Mouse (Mus musculus): Measurements from ENCODE around the gene Atg4c.

- no peak for TF ChIP-seq CTCF (IDR thresholded peaks at IDR 0.05; ENCODE audit: low read depth)
- TF ChIP-seq EP300 (IDR thresholded peaks at IDR 0.05; ENCODE audit: low read depth), result no peak
Observed at GRCm38 (mm10) chr4:99252957-99253356, 59.2 kb downstream of the Atg4c start.
